Mouse (Mus musculus) lung, postnatal 0 days (tissue): ENCODE data around the gene Lgi1.

Experiments
- CTCF ChIP-seq: IDR thresholded peaks from 2 replicates; pipeline ENCODE4 v1.5.1; 2016; ENCODE audit warnings: antibody characterized with exemption, mild to moderate bottlenecking
- EP300 ChIP-seq: IDR thresholded peaks from 2 replicates; pipeline ENCODE4 v1.6.1; 2016; ENCODE audit warnings: antibody characterized with exemption, mild to moderate bottlenecking, control low read depth

- no peak for TF ChIP-seq CTCF
- no peak for TF ChIP-seq EP300
These were observed 72.2 kb downstream of the Lgi1 start for GRCm38 (mm10) chr19:38336553-38336952.
